Mouse (Mus musculus) hindbrain, embryonic 11.5 days (tissue): ENCODE measurements at regions not wholly inside any gene's neighbourhood (a gene's known extent, or its start where the extent isn't known, plus 50 kb on each side); places are given as distances from the start of the nearest gene placed in this dataset.
A peak's percentile ranks its signal among the peaks of the same experiment; 100 is the strongest.

Experiments used
- ATAC-seq: fragments of 200-750 bp; cut with Nextera tagmentation; 2 replicates; pipeline ENCODE4 v1.8.0; 2017; ENCODE audit warnings: mild to moderate bottlenecking, moderate TSS enrichment, moderate library complexity; ENCODE audit not compliant: low FRiP score
- DNase-seq: peaks from one replicate; pipeline ENCODE4 v3.0.0-alpha.2; 2015; ENCODE audit warnings: low spot score
- H3K27ac ChIP-seq: fragments of 300-500 bp; sonication (generic); 2 replicates; pipeline ENCODE4 v1.5.1; 2014; ENCODE audit warnings: mild to moderate bottlenecking, low read depth, low read length
- H3K27me3 ChIP-seq: fragments of 300-500 bp; sonication (generic); 2 replicates; pipeline ENCODE4 v1.6.1; 2014; ENCODE audit warnings: mild to moderate bottlenecking, low read length, moderate library complexity, mixed read lengths; ENCODE audit not compliant: control insufficient read depth, insufficient read depth
- H3K36me3 ChIP-seq: fragments of 300-500 bp; sonication (generic); 2 replicates; pipeline ENCODE4 v1.6.1; 2014; ENCODE audit warnings: mild to moderate bottlenecking, low read length, moderate library complexity, mixed read lengths; ENCODE audit not compliant: control insufficient read depth, insufficient read depth
- H3K4me1 ChIP-seq: fragments of 300-500 bp; sonication (generic); replicated peaks from 2 replicates; pipeline ENCODE4 v1.6.1; 2014; ENCODE audit warnings: low read length, mixed read lengths; ENCODE audit not compliant: control insufficient read depth, insufficient read depth
- H3K4me2 ChIP-seq: fragments of 300-500 bp; sonication (generic); replicated peaks from 2 replicates; pipeline ENCODE4 v1.6.1; 2014; ENCODE audit warnings: mild to moderate bottlenecking, low read depth, low read length
- H3K4me3 ChIP-seq: fragments of 300-500 bp; sonication (generic); 2 replicates; pipeline ENCODE4 v1.5.1; 2014; ENCODE audit warnings: low read depth, low read length
- H3K9ac ChIP-seq: fragments of 300-500 bp; sonication (generic); 2 replicates; pipeline ENCODE4 v1.6.1; 2014; ENCODE audit warnings: low read depth, low read length
- H3K9me3 ChIP-seq: fragments of 300-500 bp; sonication (generic); 2 replicates; pipeline ENCODE4 v1.6.1; 2016; ENCODE audit warnings: low read length; ENCODE audit not compliant: control insufficient read depth
- WGBS: fragments of 180-500 bp; shearing (Covaris S2); extraction: QIAGEN DNeasy Blood & Tissue Kit; methylation state at CpG from one replicate; pipeline ENCODE4 v1.1.7; 2014; 5-methylcytosine and 5-hydroxymethylcytosine counted together

GRCm38 (mm10) chr9:60931290-60931689, 136.9 kb downstream of the Uaca start:
- Histone ChIP-seq H3K27me3 (no peaks in the 10 kb centered on the region), H3K9me3 (no peaks in the 10 kb centered on the region), H3K4me1 (no peaks in the 10 kb centered on the region), H3K27ac (no peak overlapping the region), H3K36me3 (no peaks in the 10 kb centered on the region), H3K4me3 (no peak overlapping the region), H3K4me2 (no peak overlapping the region), H3K9ac (no peak overlapping the region)
- DNase-seq (no peak), ATAC-seq (no peak)
- WGBS, result 89% methylated on average over 1 of the region's 1 CpGs

DNA sequence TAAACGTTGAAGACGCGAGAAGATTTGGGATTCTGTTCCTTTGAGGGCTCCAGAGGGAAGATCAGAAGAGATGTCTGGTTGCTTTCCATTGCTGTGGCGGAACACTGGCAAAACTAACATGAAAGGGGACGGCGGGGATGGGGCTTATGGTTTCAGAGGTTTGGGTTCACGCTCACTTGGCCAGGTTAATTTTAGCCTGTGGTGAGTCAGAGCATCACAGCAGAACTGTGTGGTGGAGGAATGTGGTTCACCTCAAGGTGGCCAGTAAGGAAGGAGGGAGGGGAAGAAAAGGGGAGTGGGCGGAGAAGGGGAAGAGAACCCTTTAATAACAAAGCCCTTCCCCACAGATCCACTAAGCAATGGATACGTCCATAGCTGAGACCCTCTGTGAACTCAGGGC, 142.6 kb downstream of the Uaca start:
- no peak overlapping the region for H3K27ac ChIP-seq
- H3K27me3 ChIP-seq, result no peaks in the 10 kb centered on the region
- no peak overlapping the region for H3K4me3 ChIP-seq
- H3K9ac ChIP-seq, result no peak overlapping the region
- H3K9me3 ChIP-seq, result no peaks in the 10 kb centered on the region
- ATAC-seq, result no peak
- no peaks in the 10 kb centered on the region for H3K4me1 ChIP-seq
- 88% methylated on average over 9 of the region's 9 CpGs for WGBS
- no peaks in the 10 kb centered on the region for H3K36me3 ChIP-seq
- DNase-seq, result no peak
- H3K4me2 ChIP-seq, result no peak overlapping the region

- no peaks in the 10 kb centered on the region for H3K4me1 ChIP-seq
- no peaks in the 10 kb centered on the region for H3K27me3 ChIP-seq
- ATAC-seq (peak; percentile 82), DNase-seq (peak; percentile 96)
- no peak overlapping the region for H3K4me3 ChIP-seq
- no peaks in the 10 kb centered on the region for H3K9me3 ChIP-seq
- no peak overlapping the region for H3K4me2 ChIP-seq
- no peak overlapping the region for H3K9ac ChIP-seq
- 27% methylated on average over 18 of the region's 18 CpGs for WGBS
- no peaks in the 10 kb centered on the region for H3K36me3 ChIP-seq
- H3K27ac ChIP-seq, result no peak overlapping the region
Observed at GRCm38 (mm10) chr9:60939858-60940804, 145.8 kb downstream of the Uaca start.

- Histone ChIP-seq H3K9me3 (no peaks in the 10 kb centered on the region), H3K4me1 (0 out of 2 replicates have a peak, but pooled peaks cover 2% of the 10 kb centered on the region), H3K4me3 (no peak overlapping the region), H3K27me3 (0 out of 2 replicates have a peak, but pooled peaks cover 2% of the 10 kb centered on the region), H3K36me3 (no peaks in the 10 kb centered on the region), H3K4me2 (no peak overlapping the region), H3K9ac (no peak overlapping the region), H3K27ac (no peak overlapping the region)
- DNase-seq, result no peak
- 74% methylated on average over 15 of the region's 15 CpGs for WGBS
- ATAC-seq, result no peak
Observed at GRCm38 (mm10) chr9:60947363-60947762, 153.0 kb downstream of the Uaca start.

- Histone ChIP-seq H3K4me3 (no peak overlapping the region), H3K9me3 (no peaks in the 10 kb centered on the region), H3K27me3 (0 out of 2 replicates have a peak, but pooled peaks cover 2% of the 10 kb centered on the region), H3K36me3 (no peaks in the 10 kb centered on the region), H3K9ac (no peak overlapping the region), H3K27ac (no peak overlapping the region), H3K4me1 (0 out of 2 replicates have a peak, but pooled peaks cover 2% of the 10 kb centered on the region), H3K4me2 (no peak overlapping the region)
- 59% methylated on average over 10 of the region's 10 CpGs for WGBS
- DNase-seq (no peak), ATAC-seq (no peak)
Observed at GRCm38 (mm10) chr9:60948531-60949070, 154.3 kb downstream of the Uaca start.

DNA sequence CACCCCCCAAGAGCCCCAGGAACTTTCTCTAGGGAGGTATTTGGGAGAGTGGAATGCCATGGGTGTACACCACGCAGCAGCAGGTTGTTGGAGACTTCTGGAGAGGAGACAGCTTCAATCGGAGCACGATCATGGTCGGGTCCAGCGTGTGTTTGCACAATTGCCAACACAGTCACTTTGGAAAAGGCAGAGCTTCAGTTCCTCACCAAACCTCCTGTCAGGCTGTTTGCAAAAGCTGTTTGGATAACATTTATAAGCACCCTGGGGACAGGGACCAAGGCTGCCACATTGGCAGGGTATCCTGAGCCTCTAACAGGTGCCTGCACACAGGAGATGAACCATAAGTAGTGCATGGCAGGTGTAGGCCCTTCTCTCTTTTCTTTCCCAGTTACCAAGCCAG, 155.8 kb downstream of the Uaca start:
- Histone ChIP-seq H3K4me2 (no peak overlapping the region), H3K4me3 (no peak overlapping the region), H3K9ac (no peak overlapping the region), H3K4me1 (0 out of 2 replicates have a peak, but pooled peaks cover 2% of the 10 kb centered on the region), H3K27me3 (0 out of 2 replicates have a peak, but pooled peaks cover 2% of the 10 kb centered on the region), H3K27ac (no peak overlapping the region), H3K9me3 (no peaks in the 10 kb centered on the region), H3K36me3 (no peaks in the 10 kb centered on the region)
- no peak for DNase-seq
- no peak for ATAC-seq
- 94% methylated on average over 5 of the region's 5 CpGs for WGBS

GRCm38 (mm10) chr9:60951071-60951561, 156.8 kb downstream of the Uaca start:
- peak; percentile 25 for DNase-seq
- Histone ChIP-seq H3K9me3 (no peaks in the 10 kb centered on the region), H3K36me3 (no peaks in the 10 kb centered on the region), H3K4me2 (no peak overlapping the region), H3K4me1 (0 out of 2 replicates have a peak, but pooled peaks cover 2% of the 10 kb centered on the region), H3K27ac (0 out of 2 replicates have a peak overlapping the region, but pooled peaks have one; percentile 2), H3K27me3 (0 out of 2 replicates have a peak, but pooled peaks cover 2% of the 10 kb centered on the region), H3K9ac (no peak overlapping the region), H3K4me3 (no peak overlapping the region)
- 19% methylated on average over 10 of the region's 10 CpGs for WGBS
- no peak for ATAC-seq

DNA sequence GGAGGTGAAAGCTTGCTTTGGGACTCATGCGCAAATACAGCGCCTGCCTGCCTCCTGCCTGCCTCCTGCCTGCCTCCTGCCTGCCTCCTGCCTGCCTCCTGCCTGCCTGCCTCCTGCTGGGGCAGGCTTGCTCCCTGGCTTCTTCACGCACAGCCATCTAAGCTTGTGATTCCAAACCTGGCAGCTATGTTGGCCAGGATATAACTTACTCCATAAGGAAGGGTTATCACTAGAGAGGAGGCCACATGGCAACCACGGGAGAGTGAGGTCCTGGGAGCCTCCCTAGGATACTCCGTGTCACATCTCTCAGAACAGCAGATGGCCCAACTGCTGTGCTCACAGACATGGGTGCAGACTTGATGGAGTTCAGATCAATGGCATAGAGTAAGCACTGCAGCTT, 163.1 kb downstream of the Uaca start:
- Histone ChIP-seq H3K36me3 (no peaks in the 10 kb centered on the region), H3K9ac (no peak overlapping the region), H3K4me2 (no peak overlapping the region), H3K27me3 (no peaks in the 10 kb centered on the region), H3K4me1 (no peaks in the 10 kb centered on the region; the same call in 1 of the 2 replicates), H3K4me3 (no peak overlapping the region), H3K9me3 (no peaks in the 10 kb centered on the region), H3K27ac (no peak overlapping the region)
- 48% methylated on average over 5 of the region's 5 CpGs for WGBS
- DNase-seq (no peak), ATAC-seq (no peak)
